Mouse (Mus musculus): ENCODE data around the gene Rfc5. TPM values are rescaled to one million over a fixed set of nuclear protein-coding genes. Genes with fewer than 3 reads are reported as not detected.
"Not testable (repeated sequence)": the region's sequence is repeated elsewhere in the genome, so short reads cannot be mapped to it uniquely, and the experiment has no call there.

Gene Rfc5
- polyA plus RNA-seq, 1 experiment from 2014 or later: 23.8 TPM

- peaks cover 37% of the 10 kb centered on the region; the same call in 1 of the 2 replicates for H3K36me3 ChIP-seq (ENCODE audit: control insufficient read depth, insufficient read depth, low read length)
- H3K9ac ChIP-seq (replicated peaks; ENCODE audit: low read depth, low read length): no peak overlapping the region
- H3K4me3 ChIP-seq (ENCODE audit: low read depth, low read length): no peak overlapping the region
- H3K27me3 ChIP-seq (ENCODE audit: control insufficient read depth, insufficient read depth, low read length): no peaks in the 10 kb centered on the region
- H3K4me1 ChIP-seq (ENCODE audit: control insufficient read depth, insufficient read depth, low read length): peaks cover 1% of the 10 kb centered on the region
- WGBS: 84% methylated on average over 12 of the region's 12 CpGs
- no peaks in the 10 kb centered on the region for H3K9me3 ChIP-seq (ENCODE audit: control insufficient read depth, low read length)
- no peak overlapping the region for H3K4me2 ChIP-seq (ENCODE audit: low read depth, low read length)
- no peak overlapping the region for H3K27ac ChIP-seq (ENCODE audit: low read depth, low read length)
- ATAC-seq (ENCODE audit: low read depth): no peak
Measured at GRCm38 (mm10) chr5:117383198-117383597, 5.6 kb downstream of the Rfc5 start.

GRCm38 (mm10) chr5:117381785-117382184 lies 7.1 kb downstream of the Rfc5 start:
- Histone ChIP-seq H3K9me3 (ENCODE audit: control insufficient read depth, low read length) (no peaks in the 10 kb centered on the region), H3K4me2 (ENCODE audit: low read depth, low read length) (no peak overlapping the region), H3K4me3 (ENCODE audit: low read depth, low read length) (no peak overlapping the region), H3K9ac (replicated peaks; ENCODE audit: low read depth, low read length) (no peak overlapping the region), H3K4me1 (ENCODE audit: control insufficient read depth, insufficient read depth, low read length) (no peaks in the 10 kb centered on the region), H3K36me3 (ENCODE audit: control insufficient read depth, insufficient read depth, low read length) (peaks cover 39% of the 10 kb centered on the region), H3K27ac (ENCODE audit: low read depth, low read length) (no peak overlapping the region), H3K27me3 (ENCODE audit: control insufficient read depth, insufficient read depth, low read length) (no peaks in the 10 kb centered on the region)
- WGBS: 80% methylated on average over 7 of the region's 7 CpGs
- ATAC-seq (ENCODE audit: low read depth): no peak

- Histone ChIP-seq H3K9ac (replicated peaks; ENCODE audit: low read depth, low read length) (no peak overlapping the region), H3K4me2 (ENCODE audit: low read depth, low read length) (no peak overlapping the region), H3K4me1 (ENCODE audit: control insufficient read depth, insufficient read depth, low read length) (no peaks in the 10 kb centered on the region), H3K27me3 (ENCODE audit: control insufficient read depth, insufficient read depth, low read length) (no peaks in the 10 kb centered on the region), H3K4me3 (ENCODE audit: low read depth, low read length) (no peak overlapping the region), H3K36me3 (ENCODE audit: control insufficient read depth, insufficient read depth, low read length) (peaks cover 52% of the 10 kb centered on the region), H3K9me3 (ENCODE audit: control insufficient read depth, low read length) (no peaks in the 10 kb centered on the region), H3K27ac (ENCODE audit: low read depth, low read length) (no peak overlapping the region)
- no peak for ATAC-seq (ENCODE audit: low read depth)
- WGBS: 84% methylated on average over 4 of the region's 4 CpGs
Measured at GRCm38 (mm10) chr5:117380199-117380598, 8.6 kb downstream of the Rfc5 start.

GRCm38 (mm10) chr5:117377731-117378130 lies 11.1 kb downstream of the Rfc5 start:
- 94% methylated on average over 14 of the region's 14 CpGs for WGBS
- H3K4me1 ChIP-seq (ENCODE audit: control insufficient read depth, insufficient read depth, low read length); H3K9me3 ChIP-seq (ENCODE audit: control insufficient read depth, low read length); H3K27ac ChIP-seq (ENCODE audit: low read depth, low read length); ATAC-seq (ENCODE audit: low read depth); H3K4me3 ChIP-seq (ENCODE audit: low read depth, low read length); H3K4me2 ChIP-seq (ENCODE audit: low read depth, low read length); H3K9ac ChIP-seq (replicated peaks; ENCODE audit: low read depth, low read length); H3K27me3 ChIP-seq (ENCODE audit: control insufficient read depth, insufficient read depth, low read length): not testable (repeated sequence)
- peaks cover 53% of the 10 kb centered on the region for H3K36me3 ChIP-seq (ENCODE audit: control insufficient read depth, insufficient read depth, low read length)

- H3K36me3 ChIP-seq (ENCODE audit: control insufficient read depth, insufficient read depth, low read length): peaks cover 55% of the 10 kb centered on the region
Measured at GRCm38 (mm10) chr5:117376331-117376761, 12.5 kb downstream of the Rfc5 start.

GRCm38 (mm10) chr5:117374372-117375049 lies 14.3 kb downstream of the Rfc5 start:
- H3K4me1 ChIP-seq (ENCODE audit: control insufficient read depth, insufficient read depth, low read length): no peaks in the 10 kb centered on the region
- H3K9me3 ChIP-seq (ENCODE audit: control insufficient read depth, low read length): no peaks in the 10 kb centered on the region
- H3K4me2 ChIP-seq (ENCODE audit: low read depth, low read length): no peak overlapping the region
- no peak overlapping the region for H3K9ac ChIP-seq (replicated peaks; ENCODE audit: low read depth, low read length)
- H3K36me3 ChIP-seq (ENCODE audit: control insufficient read depth, insufficient read depth, low read length): peaks cover 62% of the 10 kb centered on the region
- H3K27me3 ChIP-seq (ENCODE audit: control insufficient read depth, insufficient read depth, low read length): no peaks in the 10 kb centered on the region
- no peak for ATAC-seq (ENCODE audit: low read depth)
- H3K4me3 ChIP-seq (ENCODE audit: low read depth, low read length): no peak overlapping the region
- 91% methylated on average over 7 of the region's 7 CpGs for WGBS
- no peak overlapping the region for H3K27ac ChIP-seq (ENCODE audit: low read depth, low read length)

More at GRCm38 (mm10) chr5:117376331-117376761, 12.5 kb downstream of the Rfc5 start:
- no peak overlapping the region for H3K9ac ChIP-seq (replicated peaks; ENCODE audit: low read depth, low read length)
- no peak overlapping the region for H3K4me2 ChIP-seq (ENCODE audit: low read depth, low read length)
- H3K4me3 ChIP-seq (ENCODE audit: low read depth, low read length): no peak overlapping the region
- no peak for ATAC-seq (ENCODE audit: low read depth)
- H3K27me3 ChIP-seq (ENCODE audit: control insufficient read depth, insufficient read depth, low read length): no peaks in the 10 kb centered on the region
- WGBS: 88% methylated on average over 11 of the region's 11 CpGs
- no peaks in the 10 kb centered on the region for H3K4me1 ChIP-seq (ENCODE audit: control insufficient read depth, insufficient read depth, low read length)
- no peak overlapping the region for H3K27ac ChIP-seq (ENCODE audit: low read depth, low read length)
- no peaks in the 10 kb centered on the region for H3K9me3 ChIP-seq (ENCODE audit: control insufficient read depth, low read length)

- ATAC-seq (ENCODE audit: low read depth): no peak
- H3K9me3 ChIP-seq (ENCODE audit: control insufficient read depth, low read length): no peaks in the 10 kb centered on the region
- H3K36me3 ChIP-seq (ENCODE audit: control insufficient read depth, insufficient read depth, low read length): peaks cover 60% of the 10 kb centered on the region
- H3K9ac ChIP-seq (replicated peaks; ENCODE audit: low read depth, low read length): no peak overlapping the region
- no peaks in the 10 kb centered on the region for H3K4me1 ChIP-seq (ENCODE audit: control insufficient read depth, insufficient read depth, low read length)
- no peak overlapping the region for H3K4me2 ChIP-seq (ENCODE audit: low read depth, low read length)
- H3K4me3 ChIP-seq (ENCODE audit: low read depth, low read length): no peak overlapping the region
- 92% methylated on average over 9 of the region's 9 CpGs for WGBS
- no peaks in the 10 kb centered on the region for H3K27me3 ChIP-seq (ENCODE audit: control insufficient read depth, insufficient read depth, low read length)
- no peak overlapping the region for H3K27ac ChIP-seq (ENCODE audit: low read depth, low read length)
Measured at GRCm38 (mm10) chr5:117373418-117373817, 15.4 kb downstream of the Rfc5 start.

GRCm38 (mm10) chr5:117370592-117370991 lies 18.3 kb downstream of the Rfc5 start:
- H3K36me3 ChIP-seq (ENCODE audit: control insufficient read depth, insufficient read depth, low read length): peaks cover 49% of the 10 kb centered on the region
- no peaks in the 10 kb centered on the region for H3K9me3 ChIP-seq (ENCODE audit: control insufficient read depth, low read length)
- ATAC-seq (ENCODE audit: low read depth): no peak
- H3K27ac ChIP-seq (ENCODE audit: low read depth, low read length): no peak overlapping the region
- no peak overlapping the region for H3K4me3 ChIP-seq (ENCODE audit: low read depth, low read length)
- H3K4me2 ChIP-seq (ENCODE audit: low read depth, low read length): no peak overlapping the region
- H3K9ac ChIP-seq (replicated peaks; ENCODE audit: low read depth, low read length): no peak overlapping the region
- WGBS: 84% methylated on average over 10 of the region's 10 CpGs
- H3K4me1 ChIP-seq (ENCODE audit: control insufficient read depth, insufficient read depth, low read length): no peaks in the 10 kb centered on the region
- no peaks in the 10 kb centered on the region for H3K27me3 ChIP-seq (ENCODE audit: control insufficient read depth, insufficient read depth, low read length)

GRCm38 (mm10) chr5:117367206-117367605 lies 21.6 kb downstream of the Rfc5 start:
- H3K4me3 ChIP-seq (ENCODE audit: low read depth, low read length): no peak overlapping the region
- no peaks in the 10 kb centered on the region for H3K9me3 ChIP-seq (ENCODE audit: control insufficient read depth, low read length)
- WGBS: 21% methylated on average over 8 of the region's 8 CpGs
- peaks cover 40% of the 10 kb centered on the region for H3K36me3 ChIP-seq (ENCODE audit: control insufficient read depth, insufficient read depth, low read length)
- no peak for ATAC-seq (ENCODE audit: low read depth)
- no peaks in the 10 kb centered on the region for H3K27me3 ChIP-seq (ENCODE audit: control insufficient read depth, insufficient read depth, low read length)
- no peak overlapping the region for H3K9ac ChIP-seq (replicated peaks; ENCODE audit: low read depth, low read length)
- no peak overlapping the region for H3K4me2 ChIP-seq (ENCODE audit: low read depth, low read length)
- no peak overlapping the region for H3K27ac ChIP-seq (ENCODE audit: low read depth, low read length)
- no peaks in the 10 kb centered on the region for H3K4me1 ChIP-seq (ENCODE audit: control insufficient read depth, insufficient read depth, low read length)

Measured in neural tube, embryonic 14.5 days (tissue).